Mouse (Mus musculus): ENCODE results near the gene Rftn2. TPM values are rescaled to one million over a fixed set of nuclear protein-coding genes. Genes with fewer than 3 reads are reported as not detected.
"Not testable (repeated sequence)": the region's sequence is repeated elsewhere in the genome, so short reads cannot be mapped to it uniquely, and the experiment has no call there.

The Rftn2 gene
- polyA plus RNA-seq, 1 experiment, result 8.7 TPM

GRCm38 (mm10) chr1:55134301-55134700, 92.3 kb downstream of the Rftn2 start:
- DNase-seq (ENCODE audit: low read depth), result no peak
- TF ChIP-seq CTCF (IDR thresholded peaks at IDR 0.05; ENCODE audit: borderline replicate concordance, extremely low read depth, insufficient read depth, insufficient read length), result no peak

GRCm38 (mm10) chr1:55133173-55133572, 93.4 kb downstream of the Rftn2 start:
- DNase-seq (ENCODE audit: low read depth), result no peak

GRCm38 (mm10) chr1:55132308-55132707, 94.3 kb downstream of the Rftn2 start:
- TF ChIP-seq POLR2A (IDR thresholded peaks at IDR 0.05; ENCODE audit: borderline replicate concordance, extremely low read depth, insufficient read depth, insufficient read length, poor library complexity, severe bottlenecking), result no peak
- no peak for TF ChIP-seq CTCF (IDR thresholded peaks at IDR 0.05; ENCODE audit: borderline replicate concordance, extremely low read depth, insufficient read depth, insufficient read length)
- DNase-seq (ENCODE audit: low read depth), result no peak

More at GRCm38 (mm10) chr1:55133173-55133572, 93.4 kb downstream of the Rftn2 start:
- no peak for TF ChIP-seq CTCF (IDR thresholded peaks at IDR 0.05; ENCODE audit: borderline replicate concordance, extremely low read depth, insufficient read depth, insufficient read length)
- TF ChIP-seq POLR2A (IDR thresholded peaks at IDR 0.05; ENCODE audit: borderline replicate concordance, extremely low read depth, insufficient read depth, insufficient read length, poor library complexity, severe bottlenecking), result no peak

- DNase-seq (ENCODE audit: low read depth), result no peak
- TF ChIP-seq CTCF (IDR thresholded peaks at IDR 0.05; ENCODE audit: borderline replicate concordance, extremely low read depth, insufficient read depth, insufficient read length) (no peak), POLR2A (IDR thresholded peaks at IDR 0.05; ENCODE audit: borderline replicate concordance, extremely low read depth, insufficient read depth, insufficient read length, poor library complexity, severe bottlenecking) (no peak)
These were observed 95.1 kb downstream of the Rftn2 start for GRCm38 (mm10) chr1:55131424-55132014.

GRCm38 (mm10) chr1:55130943-55131401, 95.6 kb downstream of the Rftn2 start, which contains the start of gene Mob4:
Gene Mob4, plus strand, starts transcription at chr1:55131231.
- TF ChIP-seq POLR2A (IDR thresholded peaks at IDR 0.05; ENCODE audit: borderline replicate concordance, extremely low read depth, insufficient read depth, insufficient read length, poor library complexity, severe bottlenecking) (peak; percentile 64; the same call in 1 of the 2 replicates), CTCF (IDR thresholded peaks at IDR 0.05; ENCODE audit: borderline replicate concordance, extremely low read depth, insufficient read depth, insufficient read length) (no peak)
- peak; percentile 97 for DNase-seq (ENCODE audit: low read depth)

GRCm38 (mm10) chr1:55130190-55130916, 96.2 kb downstream of the Rftn2 start:
- TF ChIP-seq CTCF (IDR thresholded peaks at IDR 0.05; ENCODE audit: borderline replicate concordance, extremely low read depth, insufficient read depth, insufficient read length) (no peak), POLR2A (IDR thresholded peaks at IDR 0.05; ENCODE audit: borderline replicate concordance, extremely low read depth, insufficient read depth, insufficient read length, poor library complexity, severe bottlenecking) (no peak)

GRCm38 (mm10) chr1:55129716-55130115, 96.9 kb downstream of the Rftn2 start:
- TF ChIP-seq CTCF (IDR thresholded peaks at IDR 0.05; ENCODE audit: borderline replicate concordance, extremely low read depth, insufficient read depth, insufficient read length) (no peak), POLR2A (IDR thresholded peaks at IDR 0.05; ENCODE audit: borderline replicate concordance, extremely low read depth, insufficient read depth, insufficient read length, poor library complexity, severe bottlenecking) (no peak)
- no peak for DNase-seq (ENCODE audit: low read depth)

More at GRCm38 (mm10) chr1:55130190-55130916, 96.2 kb downstream of the Rftn2 start:
- DNase-seq (ENCODE audit: low read depth), result no peak

- DNase-seq (ENCODE audit: low read depth), result not testable (repeated sequence)
These were observed 102.4 kb downstream of the Rftn2 start for GRCm38 (mm10) chr1:55124136-55124535.

- TF ChIP-seq POLR2A (IDR thresholded peaks at IDR 0.05; ENCODE audit: borderline replicate concordance, extremely low read depth, insufficient read depth, insufficient read length, poor library complexity, severe bottlenecking), result no peak
- TF ChIP-seq CTCF (IDR thresholded peaks at IDR 0.05; ENCODE audit: borderline replicate concordance, extremely low read depth, insufficient read depth, insufficient read length), result no peak
- DNase-seq (ENCODE audit: low read depth), result no peak
These were observed 103.0 kb downstream of the Rftn2 start for GRCm38 (mm10) chr1:55123561-55123960.

GRCm38 (mm10) chr1:55123046-55123445, 103.5 kb downstream of the Rftn2 start:
- no peak for DNase-seq (ENCODE audit: low read depth)
- no peak for TF ChIP-seq POLR2A (IDR thresholded peaks at IDR 0.05; ENCODE audit: borderline replicate concordance, extremely low read depth, insufficient read depth, insufficient read length, poor library complexity, severe bottlenecking)
- no peak for TF ChIP-seq CTCF (IDR thresholded peaks at IDR 0.05; ENCODE audit: borderline replicate concordance, extremely low read depth, insufficient read depth, insufficient read length)

Other genes starting within 250 kb of the Rftn2 start
- 211 and 222 TPM in 2 replicates for gene Sf3b1, start 199.3 kb downstream of the Rftn2 start, polyA plus RNA-seq (2012; rRNA removed)
- 20.3 and 24.9 TPM in 2 replicates for gene Coq10b, start 174.0 kb downstream of the Rftn2 start, polyA plus RNA-seq (2012; rRNA removed)
- 160 and 176 TPM in 2 replicates for gene Hspe1, start 138.7 kb downstream of the Rftn2 start, polyA plus RNA-seq (2012; rRNA removed)
- gene Hspd1, start 138.5 kb downstream of the Rftn2 start, polyA plus RNA-seq (2012; rRNA removed), result 108 and 128 TPM in 2 replicates
- gene Mob4, start 95.6 kb downstream of the Rftn2 start, polyA plus RNA-seq (2012; rRNA removed), result 57.3 and 58.9 TPM in 2 replicates
- gene Mars2, start 10.4 kb upstream of the Rftn2 start, polyA plus RNA-seq (2012; rRNA removed), result 4.1 and 4.3 TPM in 2 replicates
- not detected in 2 replicates for gene Boll, start 136.7 kb upstream of the Rftn2 start, polyA plus RNA-seq (2012; rRNA removed)
- gene Plcl1, start 179.1 kb upstream of the Rftn2 start, polyA plus RNA-seq (2012; rRNA removed), result 4.2 and 5.5 TPM in 2 replicates